Mouse (Mus musculus) limb, embryonic 15.5 days (tissue): Measurements from ENCODE around the gene Zfp697. TPM values are rescaled to one million over a fixed set of nuclear protein-coding genes. Genes with fewer than 3 reads are reported as not detected.
"Not testable (repeated sequence)": the region's sequence is repeated elsewhere in the genome, so short reads cannot be mapped to it uniquely, and the experiment has no call there.

ENCODE experiments used
- ATAC-seq: fragments of 200-750 bp; cut with Nextera tagmentation; 2 replicates; pipeline ENCODE4 v1.8.0; 2017; ENCODE audit warnings: low read depth, moderate TSS enrichment; ENCODE audit not compliant: insufficient number of reproducible peaks, low FRiP score, low TSS enrichment
- H3K27ac ChIP-seq: fragments of 300-500 bp; sonication (generic); 2 replicates; pipeline ENCODE4 v1.5.1; 2015; ENCODE audit warnings: moderate library complexity, mild to moderate bottlenecking, inconsistent platforms
- H3K27me3 ChIP-seq: fragments of 300-500 bp; sonication (generic); 2 replicates; pipeline ENCODE4 v1.6.1; 2015; ENCODE audit warnings: inconsistent platforms
- H3K36me3 ChIP-seq: fragments of 300-500 bp; sonication (generic); 2 replicates; pipeline ENCODE4 v1.6.1; 2015; ENCODE audit warnings: inconsistent platforms
- H3K4me1 ChIP-seq: fragments of 300-500 bp; sonication (generic); 2 replicates; pipeline ENCODE4 v1.6.1; 2015; ENCODE audit warnings: inconsistent platforms
- H3K4me2 ChIP-seq: fragments of 300-500 bp; sonication (generic); 2 replicates; pipeline ENCODE4 v1.6.1; 2015; ENCODE audit warnings: mild to moderate bottlenecking, inconsistent platforms
- H3K4me3 ChIP-seq: fragments of 300-500 bp; sonication (generic); 2 replicates; pipeline ENCODE4 v1.5.1; 2015; ENCODE audit warnings: mild to moderate bottlenecking, inconsistent platforms
- H3K9ac ChIP-seq: fragments of 300-500 bp; sonication (generic); 2 replicates; pipeline ENCODE4 v1.6.1; 2015; ENCODE audit warnings: inconsistent platforms
- H3K9me3 ChIP-seq: fragments of 300-500 bp; sonication (generic); 2 replicates; pipeline ENCODE4 v1.6.1; 2016; ENCODE audit warnings: inconsistent platforms
- WGBS: fragments of 180-500 bp; shearing (Covaris S2); methylation state at CpG from one replicate; pipeline ENCODE4 v1.1.7; 2015; 5-methylcytosine and 5-hydroxymethylcytosine counted together
- polyA plus RNA-seq: library from polyadenylated mRNA; unstranded; fragments of >200 nt; fragmentation: Nextera tagmentation; extraction: Ambion mirVana; gene quantifications from 2 replicates; pipeline ENCODE4 v1.2.1, GENCODE M21; 2015

Gene Zfp697
- polyA plus RNA-seq, 1 experiment from 2014 or later, result 6.2 TPM

- ATAC-seq, H3K4me1 ChIP-seq, H3K9me3 ChIP-seq: not testable (repeated sequence)
Measured at GRCm38 (mm10) chr3:98494184-98494583, 111.9 kb downstream of the Zfp697 start.

GRCm38 (mm10) chr3:98495055-98495454 is 112.8 kb downstream of the Zfp697 start:
- not testable (repeated sequence) for H3K4me3 ChIP-seq, H3K4me1 ChIP-seq, H3K9ac ChIP-seq, H3K27me3 ChIP-seq, H3K4me2 ChIP-seq, ATAC-seq, H3K9me3 ChIP-seq, H3K27ac ChIP-seq, H3K36me3 ChIP-seq

More at GRCm38 (mm10) chr3:98494184-98494583, 111.9 kb downstream of the Zfp697 start:
- not testable (repeated sequence) for H3K27me3 ChIP-seq, H3K36me3 ChIP-seq, H3K4me3 ChIP-seq, H3K4me2 ChIP-seq, H3K27ac ChIP-seq, H3K9ac ChIP-seq

GRCm38 (mm10) chr3:98496762-98497161 is 114.5 kb downstream of the Zfp697 start:
- H3K36me3 ChIP-seq, H3K9me3 ChIP-seq, ATAC-seq, H3K4me1 ChIP-seq, H3K9ac ChIP-seq, H3K4me3 ChIP-seq, H3K4me2 ChIP-seq, H3K27me3 ChIP-seq, H3K27ac ChIP-seq: not testable (repeated sequence)
- WGBS, result no CpG with 5 or more reads among the region's 2 CpGs

GRCm38 (mm10) chr3:98497401-98497800 is 115.1 kb downstream of the Zfp697 start:
- ATAC-seq, H3K4me1 ChIP-seq, H3K4me3 ChIP-seq, H3K27me3 ChIP-seq, H3K4me2 ChIP-seq, H3K27ac ChIP-seq, H3K9ac ChIP-seq, H3K36me3 ChIP-seq, H3K9me3 ChIP-seq: not testable (repeated sequence)

- ATAC-seq, H3K4me2 ChIP-seq, H3K4me1 ChIP-seq, H3K27me3 ChIP-seq, H3K36me3 ChIP-seq, H3K27ac ChIP-seq, H3K4me3 ChIP-seq, H3K9ac ChIP-seq, H3K9me3 ChIP-seq: not testable (repeated sequence)
- WGBS, result no CpG with 5 or more reads among the region's 5 CpGs
Measured at GRCm38 (mm10) chr3:98507229-98507628, 125.0 kb downstream of the Zfp697 start.

GRCm38 (mm10) chr3:98510414-98510813 is 128.2 kb downstream of the Zfp697 start, which contains the start of gene Hsd3b4:
TSS of gene Hsd3b4 (minus strand) at chr3:98510514.
- not testable (repeated sequence) for H3K9me3 ChIP-seq, H3K4me3 ChIP-seq, H3K27ac ChIP-seq, H3K9ac ChIP-seq, ATAC-seq, H3K4me1 ChIP-seq, H3K36me3 ChIP-seq, H3K27me3 ChIP-seq, H3K4me2 ChIP-seq
- WGBS, result no CpG with 5 or more reads among the region's 1 CpGs

GRCm38 (mm10) chr3:98522779-98523178 is 140.5 kb downstream of the Zfp697 start:
- not testable (repeated sequence) for H3K27ac ChIP-seq, H3K36me3 ChIP-seq, H3K9me3 ChIP-seq, H3K9ac ChIP-seq, H3K27me3 ChIP-seq, H3K4me3 ChIP-seq, H3K4me2 ChIP-seq, H3K4me1 ChIP-seq, ATAC-seq
- WGBS, result 43% methylated on average over 1 of the region's 2 CpGs

GRCm38 (mm10) chr3:98524552-98524951 is 142.3 kb downstream of the Zfp697 start:
- H3K27ac ChIP-seq, H3K4me3 ChIP-seq, H3K4me1 ChIP-seq, H3K9me3 ChIP-seq, H3K4me2 ChIP-seq, H3K36me3 ChIP-seq, H3K27me3 ChIP-seq, ATAC-seq, H3K9ac ChIP-seq: not testable (repeated sequence)
- no CpG with 5 or more reads among the region's 1 CpGs for WGBS

GRCm38 (mm10) chr3:98524978-98525377 is 142.7 kb downstream of the Zfp697 start:
- H3K27ac ChIP-seq, H3K4me2 ChIP-seq, H3K36me3 ChIP-seq, H3K4me1 ChIP-seq, ATAC-seq, H3K9ac ChIP-seq, H3K4me3 ChIP-seq, H3K27me3 ChIP-seq, H3K9me3 ChIP-seq: not testable (repeated sequence)

GRCm38 (mm10) chr3:98547641-98548040 is 165.4 kb downstream of the Zfp697 start:
- not testable (repeated sequence) for H3K36me3 ChIP-seq, H3K4me3 ChIP-seq, H3K4me2 ChIP-seq, H3K4me1 ChIP-seq, H3K27ac ChIP-seq, H3K9ac ChIP-seq, ATAC-seq, H3K27me3 ChIP-seq, H3K9me3 ChIP-seq

GRCm38 (mm10) chr3:98548495-98548894 is 166.2 kb downstream of the Zfp697 start:
- not testable (repeated sequence) for ATAC-seq, H3K36me3 ChIP-seq, H3K9me3 ChIP-seq, H3K9ac ChIP-seq, H3K4me2 ChIP-seq, H3K27ac ChIP-seq, H3K27me3 ChIP-seq, H3K4me3 ChIP-seq, H3K4me1 ChIP-seq
- no CpG with 5 or more reads among the region's 1 CpGs for WGBS

- H3K9ac ChIP-seq, ATAC-seq, H3K4me3 ChIP-seq, H3K27ac ChIP-seq, H3K36me3 ChIP-seq, H3K27me3 ChIP-seq, H3K9me3 ChIP-seq, H3K4me2 ChIP-seq, H3K4me1 ChIP-seq: not testable (repeated sequence)
- no CpG with 5 or more reads among the region's 2 CpGs for WGBS
Measured at GRCm38 (mm10) chr3:98550215-98550614, 168.0 kb downstream of the Zfp697 start.

- not testable (repeated sequence) for H3K4me1 ChIP-seq, H3K4me2 ChIP-seq, H3K9me3 ChIP-seq, ATAC-seq, H3K27me3 ChIP-seq, H3K9ac ChIP-seq, H3K36me3 ChIP-seq, H3K4me3 ChIP-seq, H3K27ac ChIP-seq
- WGBS, result no CpG with 5 or more reads among the region's 1 CpGs
Measured at GRCm38 (mm10) chr3:98550832-98551231, 168.6 kb downstream of the Zfp697 start.
